Mouse (Mus musculus): ENCODE measurements around the gene Nol4l. TPM values are rescaled to one million over a fixed set of nuclear protein-coding genes. Genes with fewer than 3 reads are reported as not detected.

Gene Nol4l
- polyA plus RNA-seq, 1 experiment from 2014 or later, result 31.8 TPM

DNA sequence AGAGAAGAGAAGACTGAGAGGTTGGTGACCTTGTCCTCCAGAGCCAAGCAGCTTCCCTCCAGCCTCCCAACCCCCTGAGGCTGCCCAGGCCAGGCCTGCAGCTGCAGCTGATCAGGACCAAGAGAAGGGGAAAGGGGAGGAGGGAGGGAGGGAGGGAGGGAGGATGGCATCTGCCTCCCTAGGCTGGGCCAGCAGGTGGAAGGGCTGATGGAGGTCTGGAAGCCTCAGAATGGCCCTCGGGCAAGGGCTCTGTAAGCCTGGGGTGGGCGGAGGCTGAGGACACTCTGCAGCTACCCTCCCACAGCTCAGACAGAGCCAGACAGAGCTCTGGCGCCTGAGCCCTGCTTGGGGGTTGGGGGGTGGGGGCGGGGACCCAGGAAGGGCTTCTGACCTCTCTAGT lies 7.5 kb downstream of the Nol4l start:
- H3K9ac ChIP-seq (replicated peaks), result peak overlapping the region; percentile 8; the same call in 1 of the 2 replicates
- no peaks in the 10 kb centered on the region for H3K36me3 ChIP-seq
- H3K27me3 ChIP-seq, result peaks cover 24% of the 10 kb centered on the region
- no peaks in the 10 kb centered on the region for H3K9me3 ChIP-seq
- H3K27ac ChIP-seq (replicated peaks), result peak overlapping the region; percentile 54
- H3K4me3 ChIP-seq, result no peak overlapping the region
- ATAC-seq (ENCODE audit: low FRiP score, low read depth), result peak; percentile 70
- no peak overlapping the region for H3K4me2 ChIP-seq (replicated peaks)
- H3K4me1 ChIP-seq, result peaks cover 53% of the 10 kb centered on the region
- WGBS, result 21% methylated on average over 4 of the region's 4 CpGs

DNA sequence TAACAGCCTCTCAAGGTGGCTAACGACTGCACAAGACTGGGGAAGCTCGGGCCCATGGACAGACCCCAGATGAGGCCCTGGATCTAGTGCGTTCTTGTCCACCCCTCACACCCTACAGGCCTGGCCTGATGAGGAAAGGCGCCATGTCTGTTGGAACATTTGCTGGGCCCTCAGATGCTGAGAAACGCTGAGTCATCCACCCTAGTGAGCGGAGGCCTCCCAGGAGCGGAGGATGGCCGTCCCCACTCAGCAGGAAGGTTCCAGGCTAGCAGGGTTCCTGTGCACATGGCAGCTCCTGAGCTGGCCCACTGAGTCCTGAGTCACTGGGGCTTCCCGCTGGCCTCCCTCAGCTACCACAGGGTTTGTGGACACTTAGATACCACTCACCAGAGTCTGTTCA lies 9.7 kb downstream of the Nol4l start:
- Histone ChIP-seq H3K4me1 (peaks cover 37% of the 10 kb centered on the region), H3K4me2 (replicated peaks) (no peak overlapping the region), H3K27me3 (0 out of 2 replicates have a peak, but pooled peaks cover 15% of the 10 kb centered on the region), H3K27ac (replicated peaks) (no peak overlapping the region), H3K4me3 (no peak overlapping the region), H3K9me3 (no peaks in the 10 kb centered on the region), H3K36me3 (no peaks in the 10 kb centered on the region), H3K9ac (replicated peaks) (no peak overlapping the region)
- no peak for ATAC-seq (ENCODE audit: low FRiP score, low read depth)
- WGBS, result 77% methylated on average over 9 of the region's 9 CpGs

DNA sequence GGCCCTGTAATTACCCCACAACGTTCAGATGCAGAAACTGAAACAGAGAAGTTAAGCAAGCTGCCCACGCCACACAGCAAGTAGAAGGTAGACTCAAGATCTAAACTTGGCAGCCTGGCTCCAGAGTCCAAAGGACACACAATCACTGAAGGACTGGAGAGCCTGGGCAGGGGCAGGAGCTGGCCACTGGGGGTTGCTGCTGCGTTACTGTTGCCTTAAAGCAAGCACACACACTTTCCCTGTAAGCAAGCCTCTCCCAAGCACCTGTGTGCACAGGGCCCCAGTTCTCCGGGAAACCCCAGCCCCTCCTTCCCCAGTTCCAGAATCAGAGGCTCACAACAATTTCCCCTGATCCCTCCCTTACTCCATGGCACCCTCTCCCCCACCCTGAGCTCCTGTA lies 12.8 kb downstream of the Nol4l start:
- Histone ChIP-seq H3K9ac (replicated peaks) (no peak overlapping the region), H3K27me3 (0 out of 2 replicates have a peak, but pooled peaks cover 6% of the 10 kb centered on the region), H3K4me1 (peaks cover 23% of the 10 kb centered on the region), H3K9me3 (no peaks in the 10 kb centered on the region), H3K27ac (replicated peaks) (0 out of 2 replicates have a peak overlapping the region, but pooled peaks have one; percentile 6), H3K4me3 (no peak overlapping the region), H3K36me3 (no peaks in the 10 kb centered on the region), H3K4me2 (replicated peaks) (no peak overlapping the region)
- ATAC-seq (ENCODE audit: low FRiP score, low read depth), result no peak
- WGBS, result 45% methylated on average over 4 of the region's 4 CpGs

DNA sequence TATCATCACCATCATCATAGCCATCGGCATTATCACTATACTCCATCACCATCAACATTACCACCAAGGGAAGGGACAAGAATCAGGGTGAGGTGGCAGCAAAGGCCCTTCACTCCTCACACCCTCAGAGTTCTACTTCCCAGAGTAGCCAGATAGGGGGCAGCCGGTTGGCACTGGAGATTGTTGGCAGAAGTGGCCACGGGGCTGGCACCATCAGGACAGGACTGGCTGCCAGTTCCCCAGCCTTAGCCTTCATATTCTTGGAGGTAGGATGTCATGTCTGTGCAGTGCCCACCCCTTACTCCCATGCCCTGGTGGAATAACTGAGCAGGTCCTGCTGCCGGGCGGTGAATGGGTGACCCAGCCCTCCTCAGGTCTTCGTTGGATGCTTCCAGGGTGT lies 14.2 kb downstream of the Nol4l start:
- Histone ChIP-seq H3K27me3 (peaks cover 10% of the 10 kb centered on the region; the same call in 1 of the 2 replicates), H3K27ac (replicated peaks) (no peak overlapping the region), H3K4me1 (peaks cover 30% of the 10 kb centered on the region), H3K9me3 (no peaks in the 10 kb centered on the region), H3K4me3 (no peak overlapping the region), H3K36me3 (no peaks in the 10 kb centered on the region), H3K4me2 (replicated peaks) (no peak overlapping the region), H3K9ac (replicated peaks) (no peak overlapping the region)
- WGBS, result 90% methylated on average over 6 of the region's 6 CpGs
- no peak for ATAC-seq (ENCODE audit: low FRiP score, low read depth)

GRCm38 (mm10) chr2:153514497-153515380 lies 15.0 kb downstream of the Nol4l start:
- ATAC-seq (ENCODE audit: low FRiP score, low read depth), result no peak
- no peak overlapping the region for H3K4me3 ChIP-seq
- no peaks in the 10 kb centered on the region for H3K36me3 ChIP-seq
- H3K9me3 ChIP-seq, result no peaks in the 10 kb centered on the region
- H3K4me1 ChIP-seq, result peaks cover 37% of the 10 kb centered on the region
- WGBS, result 79% methylated on average over 14 of the region's 14 CpGs
- no peak overlapping the region for H3K4me2 ChIP-seq (replicated peaks)
- no peak overlapping the region; the same call in 1 of the 2 replicates for H3K9ac ChIP-seq (replicated peaks)
- peaks cover 16% of the 10 kb centered on the region; the same call in 1 of the 2 replicates for H3K27me3 ChIP-seq
- no peak overlapping the region for H3K27ac ChIP-seq (replicated peaks)

- Histone ChIP-seq H3K36me3 (no peaks in the 10 kb centered on the region), H3K4me3 (no peak overlapping the region), H3K4me1 (peaks cover 44% of the 10 kb centered on the region), H3K27me3 (peaks cover 18% of the 10 kb centered on the region; the same call in 1 of the 2 replicates), H3K9ac (replicated peaks) (no peak overlapping the region), H3K4me2 (replicated peaks) (no peak overlapping the region), H3K27ac (replicated peaks) (no peak overlapping the region), H3K9me3 (no peaks in the 10 kb centered on the region)
- 87% methylated on average over 3 of the region's 3 CpGs for WGBS
- ATAC-seq (ENCODE audit: low FRiP score, low read depth), result no peak
Measured at GRCm38 (mm10) chr2:153513983-153514382, 15.8 kb downstream of the Nol4l start.

DNA sequence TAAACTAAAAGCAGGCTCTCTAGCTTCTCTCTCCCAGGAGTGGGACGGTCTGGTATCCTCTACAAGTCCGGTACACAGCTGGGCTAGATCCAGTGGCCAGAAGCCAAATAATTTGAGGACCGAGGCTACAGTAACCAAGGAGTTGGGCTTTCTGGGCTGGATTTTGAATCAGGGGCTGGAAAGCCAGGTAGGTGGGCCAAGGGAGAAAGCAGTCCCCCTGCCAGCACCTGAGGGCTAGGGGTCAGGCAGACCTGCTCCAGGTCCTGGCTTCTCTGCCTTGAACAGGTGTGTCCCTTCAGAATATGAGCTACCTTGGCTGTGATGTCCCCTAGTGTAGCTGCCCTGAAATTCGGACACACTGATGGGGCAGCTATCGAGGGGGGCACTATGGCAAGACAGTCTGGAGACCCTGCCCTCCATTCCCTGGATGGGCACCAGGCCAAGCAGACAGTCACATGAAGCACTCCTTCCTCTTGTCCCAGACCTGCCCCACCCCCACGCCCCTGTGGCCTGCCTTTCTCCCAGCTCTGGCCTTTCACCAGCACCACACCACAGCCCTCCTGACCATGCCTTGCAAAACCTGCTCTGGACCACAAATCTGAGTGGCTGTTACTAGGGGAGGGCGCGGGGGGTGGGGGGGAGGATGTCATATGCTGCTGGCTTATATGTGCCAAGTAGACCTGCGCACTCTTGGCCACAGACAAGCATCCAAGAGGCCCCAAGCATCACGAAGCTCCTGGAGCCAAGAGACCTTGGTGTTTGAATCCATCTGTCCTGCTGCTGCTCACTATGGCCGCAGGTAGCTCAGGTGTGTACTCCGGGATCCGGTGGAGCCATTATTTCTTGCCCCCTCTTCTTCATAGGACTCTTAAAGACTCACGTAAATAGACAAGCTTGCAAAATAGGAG lies 17.1 kb downstream of the Nol4l start:
- Histone ChIP-seq H3K27me3 (peaks cover 27% of the 10 kb centered on the region; the same call in 1 of the 2 replicates), H3K9me3 (no peaks in the 10 kb centered on the region), H3K9ac (replicated peaks) (no peak overlapping the region), H3K4me2 (replicated peaks) (no peak overlapping the region), H3K4me1 (peaks cover 53% of the 10 kb centered on the region), H3K36me3 (no peaks in the 10 kb centered on the region), H3K4me3 (no peak overlapping the region), H3K27ac (replicated peaks) (0 out of 2 replicates have a peak overlapping the region, but pooled peaks have one; percentile 16)
- WGBS, result 85% methylated on average over 14 of the region's 14 CpGs
- no peak for ATAC-seq (ENCODE audit: low FRiP score, low read depth)

DNA sequence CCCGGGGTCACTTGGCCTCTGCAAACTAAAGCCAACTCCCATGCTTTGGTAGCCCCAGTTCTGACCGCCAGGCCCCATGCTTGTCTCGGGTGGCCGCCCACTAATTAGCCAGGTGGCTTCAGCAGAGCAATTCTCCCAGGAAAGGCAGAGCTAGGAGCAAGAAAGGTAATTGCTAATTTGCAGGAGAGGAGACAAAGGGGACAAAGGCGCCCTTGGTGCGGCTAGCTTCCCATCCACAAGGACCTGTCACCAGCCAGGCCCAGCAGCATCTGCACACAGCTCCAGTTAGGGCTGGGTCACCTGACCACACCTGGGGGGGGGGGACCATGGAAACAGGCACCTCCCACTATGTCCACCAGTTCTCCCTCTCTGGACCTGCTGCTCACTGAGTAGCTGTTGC lies 18.2 kb downstream of the Nol4l start:
- Histone ChIP-seq H3K4me3 (no peak overlapping the region), H3K27me3 (peaks cover 27% of the 10 kb centered on the region; the same call in 1 of the 2 replicates), H3K9ac (replicated peaks) (no peak overlapping the region), H3K4me1 (peaks cover 44% of the 10 kb centered on the region), H3K9me3 (no peaks in the 10 kb centered on the region), H3K4me2 (replicated peaks) (no peak overlapping the region), H3K27ac (replicated peaks) (no peak overlapping the region), H3K36me3 (no peaks in the 10 kb centered on the region)
- 43% methylated on average over 6 of the region's 6 CpGs for WGBS
- no peak for ATAC-seq (ENCODE audit: low FRiP score, low read depth)

- H3K4me3 ChIP-seq, result no peak overlapping the region
- WGBS, result 82% methylated on average over 8 of the region's 8 CpGs
- H3K27ac ChIP-seq (replicated peaks), result peak overlapping the region; percentile 83; the same call in 1 of the 2 replicates
- H3K4me2 ChIP-seq (replicated peaks), result no peak overlapping the region
- H3K9me3 ChIP-seq, result no peaks in the 10 kb centered on the region
- peaks cover 44% of the 10 kb centered on the region for H3K4me1 ChIP-seq
- H3K36me3 ChIP-seq, result no peaks in the 10 kb centered on the region
- H3K27me3 ChIP-seq, result peaks cover 21% of the 10 kb centered on the region; the same call in 1 of the 2 replicates
- no peak for ATAC-seq (ENCODE audit: low FRiP score, low read depth)
- no peak overlapping the region for H3K9ac ChIP-seq (replicated peaks)
Measured at GRCm38 (mm10) chr2:153510136-153510535, 19.6 kb downstream of the Nol4l start.

GRCm38 (mm10) chr2:153509211-153510029 lies 20.4 kb downstream of the Nol4l start:
- Histone ChIP-seq H3K4me3 (no peak overlapping the region), H3K4me1 (peaks cover 44% of the 10 kb centered on the region), H3K9ac (replicated peaks) (peak overlapping the region; percentile 37; the same call in 1 of the 2 replicates), H3K4me2 (replicated peaks) (peak overlapping the region; percentile 26; the same call in 1 of the 2 replicates), H3K9me3 (no peaks in the 10 kb centered on the region), H3K27me3 (peaks cover 21% of the 10 kb centered on the region; the same call in 1 of the 2 replicates), H3K27ac (replicated peaks) (peak overlapping the region; percentile 83), H3K36me3 (no peaks in the 10 kb centered on the region)
- peak; percentile 72 for ATAC-seq (ENCODE audit: low FRiP score, low read depth)
- 8% methylated on average over 18 of the region's 18 CpGs for WGBS

GRCm38 (mm10) chr2:153508405-153508804 lies 21.4 kb downstream of the Nol4l start:
- Histone ChIP-seq H3K4me2 (replicated peaks) (no peak overlapping the region), H3K36me3 (no peaks in the 10 kb centered on the region), H3K27me3 (peaks cover 21% of the 10 kb centered on the region; the same call in 1 of the 2 replicates), H3K4me3 (no peak overlapping the region), H3K9ac (replicated peaks) (no peak overlapping the region), H3K27ac (replicated peaks) (peak overlapping the region; percentile 83; the same call in 1 of the 2 replicates), H3K9me3 (no peaks in the 10 kb centered on the region), H3K4me1 (peaks cover 44% of the 10 kb centered on the region)
- no peak for ATAC-seq (ENCODE audit: low FRiP score, low read depth)
- WGBS, result 49% methylated on average over 3 of the region's 3 CpGs

Data from midbrain, embryonic 12.5 days (tissue).